Mouse (Mus musculus): ENCODE measurements around the gene Olfr222. TPM values are rescaled to one million over a fixed set of nuclear protein-coding genes. Genes with fewer than 3 reads are reported as not detected.

The Olfr222 gene
- polyA plus RNA-seq, 1 experiment, result 0.18 TPM

GRCm38 (mm10) chr11:59524150-59524549 is 51.9 kb downstream of the Olfr222 start:
- H3K36me3 ChIP-seq (ENCODE audit: control insufficient read depth, insufficient read depth, low read length), result no peaks in the 10 kb centered on the region
- H3K27me3 ChIP-seq (ENCODE audit: control insufficient read depth, insufficient read depth, low read length), result no peaks in the 10 kb centered on the region
- TF ChIP-seq CTCF (IDR thresholded peaks at IDR 0.05; ENCODE audit: borderline replicate concordance, control insufficient read depth, extremely low read depth, insufficient read depth, low read length, poor library complexity) (no peak), POLR2A (IDR thresholded peaks at IDR 0.05; ENCODE audit: control insufficient read depth, extremely low read depth, insufficient read depth, low read length, poor library complexity) (no peak)
- no peak overlapping the region for H3K27ac ChIP-seq (ENCODE audit: control insufficient read depth, insufficient read depth, low read length)
- no peaks in the 10 kb centered on the region for H3K4me1 ChIP-seq (replicated peaks; ENCODE audit: control insufficient read depth, insufficient read depth, low read length)
- DNase-seq, result no peak
- WGBS, result 98% methylated on average over 2 of the region's 2 CpGs
- H3K4me3 ChIP-seq (ENCODE audit: control insufficient read depth, insufficient read depth, low read length), result no peak overlapping the region

Other genes with a start within 250 kb of the Olfr222 start
- not detected in 2 replicates for gene Prss38, start 200.6 kb downstream of the Olfr222 start, polyA plus RNA-seq (2012; rRNA removed)
- gene Jmjd4, start 126.2 kb downstream of the Olfr222 start, polyA plus RNA-seq (2012; rRNA removed), result 16.4 and 16.9 TPM in 2 replicates
- 35.1 and 36.8 TPM in 2 replicates for gene Snap47, start 125.0 kb downstream of the Olfr222 start, polyA plus RNA-seq (2012; rRNA removed)
- 0.34 and 0.50 TPM in 2 replicates for gene Zfp867, start 103.8 kb downstream of the Olfr222 start, polyA plus RNA-seq (2012; rRNA removed)
- 15.9 and 21.1 TPM in 2 replicates for gene Zkscan17, start 49.5 kb downstream of the Olfr222 start, polyA plus RNA-seq (2012; rRNA removed)
- 0.41 and 0.70 TPM in 2 replicates for gene Nlrp3, start 34.7 kb downstream of the Olfr222 start, polyA plus RNA-seq (2012; rRNA removed)
- gene Olfr223, start 17.1 kb upstream of the Olfr222 start, polyA plus RNA-seq (2012; rRNA removed), result not detected in 2 replicates
- gene Mprip, start 85.1 kb upstream of the Olfr222 start, polyA plus RNA-seq (2012; rRNA removed), result 172 and 221 TPM in 2 replicates
- 1.8 and 2.0 TPM in 2 replicates for gene Pld6, start 211.4 kb upstream of the Olfr222 start, polyA plus RNA-seq (2012; rRNA removed)
- gene Flcn, start 233.8 kb upstream of the Olfr222 start, polyA plus RNA-seq (2012; rRNA removed), result 74.4 and 74.7 TPM in 2 replicates